Mouse (Mus musculus) kidney, adult 8-10 months (tissue): ENCODE results near the gene Hadhb.

Source experiments
- DNase-seq, 2 experiments: peaks; one replicate each; pipeline ENCODE4 v3.0.0; 2022

Hadhb gene

GRCm38 (mm10) chr5:30154474-30155394, at the start of gene Hadhb, which contains the start of gene Hadha:
Gene Hadhb, plus strand, starts transcription at chr5:30155248.
Gene Hadha, minus strand, starts transcription at chr5:30155162.
- peak; percentile 91 to 93 for DNase-seq

DNA sequence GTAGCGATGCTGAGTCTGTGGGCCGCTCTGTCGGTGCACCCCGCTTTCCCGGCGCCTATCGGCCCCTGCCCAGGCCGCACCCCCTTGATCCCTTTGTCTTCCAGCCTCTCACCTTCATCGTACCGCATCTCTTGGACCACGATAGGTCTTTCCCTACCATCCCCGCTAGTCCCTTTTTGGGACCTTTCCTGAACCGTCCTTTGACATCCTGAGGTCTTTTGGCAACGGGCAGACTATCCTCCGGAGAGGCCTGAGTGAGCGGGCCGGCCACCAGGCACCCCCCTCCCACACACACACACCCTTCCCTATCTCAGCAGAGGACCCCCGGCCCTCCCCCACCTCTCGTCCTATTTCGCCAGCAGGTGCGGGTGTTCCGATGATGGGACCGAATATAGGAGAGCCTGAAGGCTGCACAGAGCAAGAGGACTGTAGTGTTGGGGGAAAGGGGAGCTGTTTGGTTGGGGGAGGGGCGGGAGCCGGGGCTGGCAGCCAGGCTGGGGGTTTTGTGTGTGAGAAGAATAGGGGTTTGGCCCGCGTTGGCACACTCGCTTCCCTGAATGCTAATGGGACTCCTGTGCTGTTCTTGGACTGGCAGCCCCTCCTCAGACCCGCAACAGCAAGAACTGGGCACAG, 49.3 kb upstream of the Hadhb start, which contains the start of gene 3110082J24Rik:
3110082J24Rik (minus strand) TSS at position 419 of the 633 bp plus-strand sequence.
- DNase-seq = no peak

DNA sequence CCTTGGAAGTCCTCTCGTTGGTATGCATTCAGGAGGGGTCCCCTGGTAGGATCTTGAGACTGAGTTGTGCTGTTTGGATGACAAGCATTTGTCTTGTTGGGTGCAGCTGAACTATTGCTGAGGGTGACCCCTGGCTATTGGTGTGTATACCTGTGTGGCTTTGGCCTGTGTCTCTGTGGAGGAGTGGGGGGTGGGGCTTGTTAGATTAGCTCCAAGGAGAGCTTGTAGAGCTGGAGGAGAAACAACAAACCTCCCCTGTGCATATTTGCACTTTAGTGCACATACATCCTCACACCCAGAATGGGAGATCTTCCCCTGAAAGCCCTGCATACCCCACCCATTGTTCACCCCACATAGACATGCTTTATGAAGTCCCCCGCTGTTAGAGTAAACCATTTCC, 48.3 kb upstream of the Hadhb start:
- no peak for DNase-seq

- DNase-seq = no peak
These were observed 47.9 kb upstream of the Hadhb start for GRCm38 (mm10) chr5:30107186-30107585.

GRCm38 (mm10) chr5:30107611-30108041, 47.4 kb upstream of the Hadhb start:
- DNase-seq = no peak

- DNase-seq = no peak
These were observed 46.8 kb upstream of the Hadhb start for GRCm38 (mm10) chr5:30108233-30108632.

GRCm38 (mm10) chr5:30109899-30110298, 45.1 kb upstream of the Hadhb start:
- DNase-seq = no peak

DNA sequence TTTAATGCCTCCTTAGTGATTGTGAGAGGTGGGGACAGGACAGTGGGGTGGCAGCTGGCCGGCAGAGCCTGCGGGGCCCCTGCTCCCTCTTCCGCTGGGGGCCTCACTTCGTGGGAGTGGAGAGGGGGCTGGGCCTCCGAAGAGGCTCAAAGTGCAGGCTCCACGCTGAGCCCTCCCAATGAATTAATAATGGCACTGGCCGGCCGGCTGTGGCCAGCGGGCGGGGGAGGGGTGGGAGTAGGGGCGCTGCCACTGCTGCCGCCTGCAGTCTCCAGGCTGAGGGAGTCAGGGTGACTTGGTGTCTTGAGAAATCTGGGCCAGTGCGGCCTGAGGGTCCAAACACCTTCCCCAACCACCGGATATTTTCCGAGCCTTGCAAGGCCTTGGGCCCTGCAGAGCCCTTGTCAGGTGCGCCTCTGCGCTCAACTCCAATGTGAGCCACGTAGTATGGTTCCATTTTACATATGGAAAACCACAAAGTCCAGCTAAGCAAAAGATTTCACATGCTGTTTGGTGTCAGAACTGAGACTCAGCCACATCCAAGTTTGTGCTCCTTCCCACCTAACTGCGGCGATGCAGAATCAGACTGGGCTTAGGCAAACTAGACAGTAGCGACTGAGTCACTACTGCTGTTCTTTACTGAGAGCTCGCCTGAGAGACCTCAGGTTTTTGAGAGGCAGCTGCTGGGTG, 44.5 kb upstream of the Hadhb start:
- DNase-seq = no peak

GRCm38 (mm10) chr5:30111126-30111525, 43.9 kb upstream of the Hadhb start:
- no peak for DNase-seq

GRCm38 (mm10) chr5:30111771-30112170, 43.3 kb upstream of the Hadhb start:
- no peak for DNase-seq

- no peak for DNase-seq
These were observed 42.4 kb upstream of the Hadhb start for GRCm38 (mm10) chr5:30112533-30113068.

GRCm38 (mm10) chr5:30113881-30114760, 40.9 kb upstream of the Hadhb start:
- peak in 1 of 2 experiments; percentile 33 for DNase-seq

- DNase-seq = no peak
These were observed 40.3 kb upstream of the Hadhb start for GRCm38 (mm10) chr5:30114761-30115140.

GRCm38 (mm10) chr5:30115718-30116117, 39.3 kb upstream of the Hadhb start:
- no peak for DNase-seq

- no peak for DNase-seq
These were observed 37.0 kb upstream of the Hadhb start for GRCm38 (mm10) chr5:30118018-30118417.

GRCm38 (mm10) chr5:30119163-30119562, 35.9 kb upstream of the Hadhb start:
- DNase-seq = peak; percentile 41 to 54

DNA sequence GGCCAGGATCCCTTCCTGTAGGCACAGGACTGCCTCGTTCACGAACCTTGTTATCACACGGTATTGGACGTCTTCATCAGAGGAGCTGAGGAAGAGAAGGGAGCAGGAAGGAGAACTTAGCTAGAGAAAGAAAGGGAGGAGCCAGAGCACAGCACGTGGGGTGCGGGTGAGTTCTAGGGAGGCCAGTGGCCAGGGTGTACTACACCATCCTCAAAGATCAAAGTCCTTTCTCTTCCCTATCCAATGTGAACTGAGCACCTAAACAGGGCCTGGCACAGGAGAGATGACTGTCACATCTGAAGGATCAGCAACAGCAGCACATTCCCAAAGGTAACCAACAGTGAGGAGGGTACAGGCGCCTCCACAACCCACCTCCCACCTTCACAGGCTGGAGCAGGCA, 34.9 kb upstream of the Hadhb start:
- peak; percentile 67 to 70 for DNase-seq

DNA sequence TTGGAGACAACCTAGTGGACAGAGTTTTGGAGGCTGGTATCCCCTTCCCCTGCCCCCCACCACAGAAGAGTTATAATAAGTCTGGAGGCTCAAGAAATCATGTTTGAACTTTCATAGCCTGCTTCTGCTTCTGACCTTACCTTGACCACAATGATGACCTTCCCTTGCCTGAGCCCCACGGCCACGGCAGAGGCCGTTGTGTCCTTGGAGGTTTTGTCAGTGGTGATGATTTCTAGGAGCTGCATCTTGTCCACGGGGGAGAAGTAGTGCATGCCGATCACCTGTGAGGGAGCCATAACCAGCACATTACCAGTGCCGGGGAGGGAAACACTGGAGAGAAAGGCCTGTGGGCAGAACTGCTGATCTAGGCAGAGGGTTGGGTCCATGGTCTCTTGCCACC, 32.6 kb upstream of the Hadhb start:
- no peak for DNase-seq

DNA sequence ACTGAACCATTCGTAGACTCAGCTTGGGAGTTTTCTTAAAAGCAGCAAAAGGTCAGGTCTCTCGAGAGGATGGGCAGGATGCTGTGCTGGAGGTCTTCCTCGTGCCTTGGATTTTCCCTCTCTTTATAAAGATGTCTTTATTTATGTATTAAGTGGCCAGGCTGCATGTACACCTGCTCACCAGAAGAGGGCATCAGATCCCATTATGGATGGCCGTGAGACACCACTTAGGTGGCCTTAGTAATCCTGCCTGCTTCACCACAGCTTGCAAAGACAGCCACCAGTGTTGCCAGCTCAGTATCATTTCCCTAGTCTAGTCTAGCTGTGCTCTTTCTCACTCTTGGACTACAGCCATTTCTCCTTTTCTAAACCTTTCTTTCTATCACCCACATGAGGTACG, 29.5 kb upstream of the Hadhb start:
- DNase-seq = no peak

DNA sequence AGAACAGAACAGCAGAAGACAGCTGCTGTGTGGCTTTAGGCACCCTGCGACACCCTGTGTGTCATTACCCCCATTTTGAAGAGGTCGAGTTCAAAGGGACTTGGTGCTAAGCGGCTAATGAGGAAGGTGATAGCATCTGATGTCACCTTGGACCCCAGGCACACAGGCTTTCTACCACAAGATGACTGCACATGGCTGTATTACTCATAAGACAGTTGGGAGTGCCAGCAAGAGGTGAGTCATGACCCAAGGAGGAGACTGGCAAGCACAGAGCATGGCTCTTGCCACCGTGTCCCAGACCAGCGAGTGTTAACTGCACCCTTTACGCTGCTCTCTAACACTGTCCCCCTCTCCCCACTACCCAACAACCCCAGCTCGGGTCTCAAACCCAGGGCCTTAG, 28.3 kb upstream of the Hadhb start:
- DNase-seq = no peak

DNA sequence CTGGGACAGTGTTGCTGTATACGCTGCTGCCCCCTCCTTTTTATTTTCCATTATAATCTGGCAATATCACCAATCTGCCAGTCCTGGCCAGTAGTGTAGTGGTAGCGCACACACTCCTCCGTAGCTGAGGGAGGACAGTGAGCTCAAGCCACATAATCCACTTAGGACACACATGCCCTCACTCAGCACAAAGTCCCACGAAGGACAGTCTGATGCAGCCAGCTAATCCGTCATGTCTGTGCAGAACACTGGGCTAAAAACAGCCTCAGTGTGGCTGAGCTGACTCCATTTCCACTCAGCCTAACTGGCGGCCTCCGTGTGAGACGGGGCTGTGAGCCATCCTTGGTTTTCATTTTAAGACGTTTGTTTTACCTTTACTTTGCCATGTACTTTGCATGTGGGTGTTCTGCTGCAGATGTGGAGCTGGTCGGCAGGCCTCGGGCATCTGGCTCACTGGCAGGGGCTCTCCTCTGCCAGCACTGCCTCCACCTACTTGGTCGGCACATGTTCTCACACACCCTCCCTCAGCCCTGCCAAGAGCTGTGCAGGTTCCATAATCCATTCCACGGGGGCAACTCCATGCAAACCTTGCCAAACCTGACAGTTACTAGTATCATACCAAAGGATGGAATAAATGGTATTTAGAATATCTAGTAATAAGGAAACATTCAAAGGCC, 27.0 kb upstream of the Hadhb start:
- no peak for DNase-seq
